Mouse (Mus musculus) kidney, adult 11 months (tissue): Measurements from ENCODE around the gene H2-M5.
"Not testable (repeated sequence)": the region's sequence is repeated elsewhere in the genome, so short reads cannot be mapped to it uniquely, and the experiment has no call there.

Experiments
- DNase-seq: peaks from one replicate; pipeline ENCODE4 v3.0.0; 2022

H2-M5 gene

GRCm38 (mm10) chr17:36989437-36989836, at the start of gene H2-M5:
Gene H2-M5 (minus strand): TSS chr17:36989537.
- no peak for DNase-seq

- DNase-seq = no peak
Measured at GRCm38 (mm10) chr17:37029162-37029561, 39.8 kb upstream of the H2-M5 start.

- DNase-seq = peak; percentile 88
Measured at GRCm38 (mm10) chr17:37028683-37029120, 39.4 kb upstream of the H2-M5 start.

- DNase-seq = no peak
Measured at GRCm38 (mm10) chr17:37028212-37028611, 38.9 kb upstream of the H2-M5 start.

GRCm38 (mm10) chr17:37027486-37027885, 38.1 kb upstream of the H2-M5 start:
- DNase-seq = no peak

- DNase-seq = no peak
Measured at GRCm38 (mm10) chr17:37026425-37026824, 37.1 kb upstream of the H2-M5 start.

- no peak for DNase-seq
Measured at GRCm38 (mm10) chr17:37022628-37023576, 33.6 kb upstream of the H2-M5 start, which contains the start of gene Mog. Gene Mog (minus strand): TSS chr17:37023398.

- not testable (repeated sequence) for DNase-seq
Measured at GRCm38 (mm10) chr17:37019242-37019641, 29.9 kb upstream of the H2-M5 start.

GRCm38 (mm10) chr17:37018328-37018727, 29.0 kb upstream of the H2-M5 start:
- DNase-seq = no peak

GRCm38 (mm10) chr17:37016333-37016732, 27.0 kb upstream of the H2-M5 start:
- DNase-seq = no peak

- no peak for DNase-seq
Measured at GRCm38 (mm10) chr17:37012141-37012540, 22.8 kb upstream of the H2-M5 start.

GRCm38 (mm10) chr17:37011719-37012118, 22.4 kb upstream of the H2-M5 start:
- DNase-seq = no peak

- DNase-seq = no peak
Measured at GRCm38 (mm10) chr17:37009460-37010042, 20.2 kb upstream of the H2-M5 start.

GRCm38 (mm10) chr17:37008161-37008560, 18.8 kb upstream of the H2-M5 start:
- no peak for DNase-seq

GRCm38 (mm10) chr17:37003366-37003765, 14.0 kb upstream of the H2-M5 start:
- DNase-seq = no peak

GRCm38 (mm10) chr17:37002364-37003330, 13.3 kb upstream of the H2-M5 start:
- DNase-seq = peak; percentile 43

GRCm38 (mm10) chr17:37000863-37001262, 11.5 kb upstream of the H2-M5 start, which contains the start of gene Zfp57:
Gene Zfp57 (plus strand): TSS chr17:37001163.
- no peak for DNase-seq

GRCm38 (mm10) chr17:36998477-36998876, 9.1 kb upstream of the H2-M5 start:
- DNase-seq = no peak

- DNase-seq = peak; percentile 61
Measured at GRCm38 (mm10) chr17:36997033-36997735, 7.8 kb upstream of the H2-M5 start.

GRCm38 (mm10) chr17:36995448-36995847, 6.1 kb upstream of the H2-M5 start:
- no peak for DNase-seq

GRCm38 (mm10) chr17:36994528-36994927, 5.2 kb upstream of the H2-M5 start:
- no peak for DNase-seq

GRCm38 (mm10) chr17:36993770-36994325, 4.5 kb upstream of the H2-M5 start:
- no peak for DNase-seq
